Mouse (Mus musculus) brain, adult 2 months (tissue): ENCODE measurements around the gene Gm3336.

Source experiments
- DNase-seq: peaks from one replicate; pipeline ENCODE4 v3.0.0; 2011; ENCODE audit warnings: low read depth, low spot score

The Gm3336 gene

DNA sequence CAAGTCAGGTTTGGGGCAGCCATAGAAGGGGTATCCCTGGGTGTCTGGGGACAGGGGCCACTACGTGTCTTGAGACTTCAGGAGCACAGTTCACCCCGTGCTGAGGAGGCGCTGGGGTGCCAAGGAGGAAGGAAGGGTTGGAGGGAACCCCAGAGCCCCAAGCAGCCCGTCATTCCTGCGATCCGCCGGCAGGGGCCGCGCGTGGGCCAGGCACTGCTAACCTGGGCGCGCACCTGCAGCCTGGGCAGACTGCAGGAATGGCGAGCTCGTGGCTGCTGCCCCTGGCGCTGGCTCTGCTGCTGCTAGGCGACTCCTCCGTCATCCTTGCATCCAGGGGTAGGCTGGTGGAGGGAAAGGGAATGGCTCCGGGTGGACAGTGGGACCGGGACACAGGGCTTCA, at the start of gene Gm3336:
TSS of gene Gm3336 (plus strand) at position 247 of the 400 bp plus-strand sequence.
- DNase-seq, result peak; percentile 67

DNA sequence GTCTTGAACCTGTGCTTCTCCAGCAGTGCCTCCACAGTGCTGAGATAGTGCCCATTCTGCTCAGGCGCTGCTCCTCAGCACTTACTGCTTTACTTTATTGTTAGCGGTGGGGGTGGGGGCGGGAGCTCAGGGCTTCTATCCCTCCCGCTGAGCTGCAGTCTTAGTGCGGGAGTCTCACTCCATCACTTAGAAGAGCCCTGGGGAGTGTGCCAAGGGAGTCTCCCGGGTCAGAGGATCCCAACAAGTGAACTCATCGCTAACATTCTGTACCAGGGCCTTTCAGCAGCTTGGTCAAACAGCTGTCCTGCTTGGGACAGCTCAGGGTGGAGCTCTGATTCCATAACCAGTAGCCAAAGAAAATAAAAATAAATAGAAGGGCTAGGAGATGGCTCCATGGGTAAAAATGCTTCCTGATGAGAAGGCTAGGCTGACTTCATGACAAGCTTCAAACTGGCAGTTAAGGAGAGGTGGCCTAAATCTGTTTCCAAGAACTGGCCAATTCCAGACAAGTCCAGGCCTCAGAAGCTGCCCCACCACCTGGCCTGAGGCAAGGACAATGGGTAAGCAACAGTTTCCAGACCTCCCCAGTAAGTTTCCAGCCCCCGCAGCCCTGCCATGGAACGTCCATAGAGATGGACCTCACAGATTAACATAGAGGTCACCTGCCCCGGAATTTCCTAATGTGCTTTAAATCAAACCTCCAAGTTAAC, 46.6 kb upstream of the Gm3336 start:
- no peak for DNase-seq

DNA sequence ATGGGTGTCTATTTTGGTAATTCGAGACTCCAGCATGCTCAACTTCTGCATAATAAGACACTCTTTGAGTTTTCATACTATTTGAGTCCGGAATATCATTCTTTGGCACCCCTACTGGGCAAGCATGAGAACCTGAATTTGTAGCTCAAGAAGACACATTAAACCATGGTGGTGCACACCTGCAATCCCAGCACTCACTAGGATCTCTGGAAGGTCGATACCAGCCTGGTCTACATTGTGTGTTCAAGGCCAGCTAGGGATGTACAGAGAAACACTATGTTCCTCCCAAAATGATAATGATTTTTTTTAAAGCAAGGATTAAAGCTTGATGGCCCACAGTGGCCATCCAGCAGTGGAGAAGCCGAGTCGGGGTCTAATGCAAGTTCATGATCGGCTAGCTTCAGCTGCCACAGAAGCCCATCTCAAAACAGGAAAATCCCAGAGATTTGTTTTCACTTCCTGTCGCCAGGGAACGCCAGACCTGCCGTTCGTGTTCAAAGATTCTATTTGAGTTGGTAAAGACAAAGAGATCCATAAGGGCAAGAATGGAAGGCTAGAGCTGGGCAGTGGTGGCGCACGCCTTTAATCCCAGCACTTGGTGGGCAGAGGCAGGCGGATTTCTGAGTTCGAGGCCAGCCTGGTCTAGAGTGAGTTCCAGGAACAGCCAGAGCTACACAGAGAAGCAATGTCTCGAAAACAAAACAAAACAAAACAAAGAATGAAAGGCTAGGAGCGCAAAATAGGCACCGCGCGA, 45.8 kb upstream of the Gm3336 start:
- no peak for DNase-seq

DNA sequence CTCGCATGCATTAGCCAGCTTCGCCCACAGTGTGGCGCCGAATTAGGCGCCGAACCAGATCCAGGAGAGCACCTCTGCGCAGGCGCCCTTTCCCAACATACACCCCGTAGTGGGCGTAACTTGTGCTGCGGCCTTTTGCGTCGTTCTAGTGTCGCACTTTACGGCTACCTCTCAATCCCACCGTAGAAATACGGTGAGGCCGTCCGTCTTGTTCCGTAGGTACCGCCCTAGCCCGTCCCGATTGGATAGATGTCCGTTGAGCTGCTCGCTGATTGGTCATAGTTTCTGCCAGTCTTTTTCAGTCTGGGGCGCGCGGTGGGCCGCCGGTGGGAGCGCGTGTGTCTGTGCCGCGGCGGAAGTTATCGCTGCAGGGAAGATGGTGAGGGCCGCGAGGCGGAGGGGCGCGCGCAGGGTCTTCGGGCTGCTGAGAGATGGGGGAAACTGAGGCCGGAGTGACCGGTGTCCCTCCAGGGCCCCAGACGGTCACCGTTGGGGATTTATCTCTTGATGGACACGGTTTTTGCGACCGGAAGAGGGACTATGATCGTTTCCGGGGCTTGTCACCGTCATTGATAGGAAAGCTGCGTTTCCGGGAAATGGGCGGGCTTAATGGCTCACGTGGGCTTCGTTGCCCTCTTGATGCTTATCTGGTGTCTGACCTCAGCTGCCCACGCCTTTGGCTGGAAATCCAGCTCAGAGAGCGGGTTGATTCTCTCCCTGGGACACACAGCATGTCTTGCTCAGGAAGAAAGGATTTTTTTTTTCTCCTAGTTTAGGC, 45.1 kb upstream of the Gm3336 start, which contains the start of gene Lsm4:
TSS of gene Lsm4 (plus strand) at position 170 of the 778 bp plus-strand sequence.
- peak; percentile 100 for DNase-seq

DNA sequence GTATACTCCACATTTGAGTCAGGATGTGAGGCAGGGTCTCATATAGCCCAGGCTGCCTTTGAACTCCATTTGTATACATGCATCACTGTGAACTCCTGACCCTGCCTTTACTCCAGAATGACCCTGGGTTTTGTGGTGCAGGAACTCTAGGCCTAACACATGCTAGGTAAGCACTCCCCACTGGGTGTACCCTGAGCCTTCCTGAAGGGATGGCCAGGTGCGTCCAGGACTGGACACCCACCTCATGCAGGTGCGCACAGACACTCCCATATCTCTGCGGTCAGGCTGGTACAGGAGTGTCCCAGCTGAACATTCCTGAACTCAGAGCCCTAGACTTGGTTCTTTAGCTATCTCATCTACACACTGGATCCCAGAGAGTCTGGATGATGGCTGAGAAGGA, 44.2 kb upstream of the Gm3336 start:
- no peak for DNase-seq

DNA sequence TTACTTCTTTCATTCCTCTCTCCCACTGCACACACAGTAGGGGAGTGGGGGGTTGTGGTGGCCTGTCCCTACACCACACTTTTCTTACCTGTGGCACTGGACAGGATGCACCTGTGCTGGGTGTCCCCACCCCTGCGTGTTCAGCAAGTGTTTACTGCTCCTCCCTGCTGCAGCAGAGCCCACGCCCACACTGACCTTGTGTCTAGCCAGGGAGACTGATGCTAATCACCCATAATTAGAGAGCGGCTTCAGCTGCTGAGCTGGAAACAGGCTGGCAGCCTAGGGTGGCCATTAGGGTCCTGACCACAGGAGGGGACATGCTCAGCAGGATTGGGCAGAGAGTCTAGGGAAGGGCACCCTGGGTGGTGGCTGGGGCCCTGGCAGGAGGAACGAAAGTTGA, 43.6 kb upstream of the Gm3336 start:
- no peak for DNase-seq

DNA sequence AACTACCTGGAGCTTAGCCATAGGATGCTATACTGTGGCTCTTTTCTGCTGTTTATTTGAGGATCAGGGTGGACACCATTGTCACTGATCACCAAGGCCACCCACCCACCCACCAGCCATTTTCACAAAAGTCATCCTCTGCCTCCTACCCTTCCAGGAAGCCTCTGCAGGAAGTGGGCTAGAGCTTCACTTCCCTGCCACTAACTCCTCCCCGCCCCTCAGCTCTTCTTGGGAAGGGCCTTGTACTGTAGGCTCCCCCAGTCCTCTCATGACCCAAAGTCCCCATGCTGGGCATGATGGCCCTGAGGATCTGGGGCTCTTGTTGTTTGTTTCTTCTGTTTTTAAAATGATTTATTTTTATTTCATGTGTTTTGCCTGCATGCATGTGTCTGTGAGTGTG, 43.0 kb upstream of the Gm3336 start:
- no peak for DNase-seq

DNA sequence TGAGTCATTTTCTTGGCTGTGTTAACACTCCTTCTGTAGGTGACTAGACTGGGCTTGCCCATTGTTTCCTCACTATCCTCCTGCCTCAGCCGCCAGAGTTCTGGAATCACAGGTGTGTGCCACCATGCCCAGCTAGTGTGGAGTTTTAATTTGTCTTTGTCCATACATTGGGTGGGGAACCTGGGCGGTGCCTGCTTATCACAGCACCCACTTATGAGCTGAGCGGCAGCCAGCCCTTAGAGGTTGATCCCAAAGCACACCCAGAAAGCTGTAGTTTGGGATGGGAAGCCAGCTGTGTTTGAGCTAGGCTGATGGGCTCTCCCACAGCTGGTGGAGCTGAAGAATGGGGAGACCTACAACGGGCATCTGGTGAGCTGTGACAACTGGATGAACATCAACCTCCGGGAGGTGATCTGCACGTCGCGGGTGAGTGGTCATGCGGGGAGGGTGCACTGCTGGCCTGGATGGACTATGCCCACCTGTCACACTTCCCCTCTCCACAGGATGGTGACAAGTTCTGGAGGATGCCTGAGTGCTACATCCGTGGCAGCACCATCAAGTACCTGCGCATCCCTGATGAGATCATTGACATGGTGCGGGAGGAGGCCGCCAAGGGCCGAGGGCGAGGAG, 40.8 kb upstream of the Gm3336 start:
- no peak for DNase-seq

DNA sequence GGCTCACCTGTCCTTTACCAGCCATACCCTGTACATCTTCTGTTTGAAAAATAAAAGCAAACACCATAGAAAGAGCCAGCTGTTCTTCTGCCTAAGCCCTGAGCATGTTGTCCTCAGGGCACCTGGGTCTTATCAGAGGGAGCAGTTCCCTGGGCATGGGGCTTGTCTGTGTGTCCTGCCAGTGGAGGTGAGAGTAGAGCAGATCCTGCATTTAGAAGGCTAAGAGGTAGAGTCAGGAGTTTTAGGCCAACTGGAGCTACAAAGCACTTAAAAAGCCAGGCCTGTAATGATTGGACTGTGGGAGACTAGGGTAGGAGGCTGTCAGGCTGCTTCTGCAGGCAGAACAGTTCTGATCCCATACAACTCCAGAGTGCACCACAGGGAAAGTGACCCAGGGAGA, 39.7 kb upstream of the Gm3336 start:
- no peak for DNase-seq

DNA sequence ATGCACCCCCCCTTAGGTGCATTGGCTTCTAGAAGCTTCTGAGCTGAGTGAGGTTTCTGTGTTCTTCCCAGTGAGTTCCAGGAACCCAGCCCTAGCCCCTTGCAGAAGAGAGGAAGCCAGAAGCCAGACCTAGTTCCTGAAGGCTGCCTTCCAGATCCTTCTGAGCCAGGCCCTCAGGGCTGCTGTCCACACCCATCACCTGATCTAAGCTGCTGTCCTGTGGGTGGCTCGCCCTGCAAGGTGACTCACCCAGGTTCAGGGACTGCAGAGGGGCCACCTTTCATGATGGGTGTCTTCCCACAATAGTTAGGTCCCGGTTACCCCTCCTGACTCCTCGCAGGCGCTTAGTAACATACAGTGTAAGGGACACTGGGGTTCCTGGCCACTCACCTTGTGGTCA, 38.9 kb upstream of the Gm3336 start:
- no peak for DNase-seq

DNA sequence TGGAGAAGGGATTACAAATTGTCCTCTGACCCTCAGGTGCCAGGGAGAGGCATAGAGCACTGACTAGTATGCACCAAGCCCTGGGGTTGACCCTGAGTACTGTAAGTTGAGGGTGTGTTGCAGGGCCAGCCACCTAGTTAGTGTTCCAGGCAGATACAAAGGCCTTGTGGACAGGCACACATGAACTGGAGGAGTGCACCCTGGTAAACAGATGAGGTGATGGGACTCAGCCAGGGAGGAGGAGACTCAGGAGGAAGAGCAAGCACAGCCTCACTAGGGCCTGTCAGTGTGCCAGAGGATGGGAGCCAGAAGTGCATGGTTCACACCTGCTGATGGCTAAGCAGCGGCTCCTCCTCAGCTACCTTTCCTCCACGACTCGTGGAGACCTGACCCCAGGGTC, 38.3 kb upstream of the Gm3336 start:
- no peak for DNase-seq

DNA sequence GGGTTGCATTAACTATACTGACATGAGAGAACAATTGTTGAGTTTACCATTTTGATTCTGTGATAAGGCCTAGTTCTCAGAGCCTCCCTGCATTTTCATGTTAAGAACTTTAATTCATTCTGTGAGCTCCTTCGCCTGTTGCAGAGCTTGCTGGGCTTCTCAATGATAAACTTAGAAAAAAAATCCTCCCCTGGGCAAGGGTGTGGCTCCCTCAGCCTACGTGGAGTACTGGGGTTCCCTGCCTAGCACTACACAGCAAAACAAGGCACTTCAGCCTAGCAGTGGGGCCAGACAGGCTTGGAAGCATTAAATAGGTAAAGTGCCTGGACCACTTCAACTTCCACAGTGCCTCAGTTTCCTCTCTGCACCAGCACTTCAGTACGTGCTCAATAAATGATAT, 36.9 kb upstream of the Gm3336 start:
- DNase-seq, result no peak

DNA sequence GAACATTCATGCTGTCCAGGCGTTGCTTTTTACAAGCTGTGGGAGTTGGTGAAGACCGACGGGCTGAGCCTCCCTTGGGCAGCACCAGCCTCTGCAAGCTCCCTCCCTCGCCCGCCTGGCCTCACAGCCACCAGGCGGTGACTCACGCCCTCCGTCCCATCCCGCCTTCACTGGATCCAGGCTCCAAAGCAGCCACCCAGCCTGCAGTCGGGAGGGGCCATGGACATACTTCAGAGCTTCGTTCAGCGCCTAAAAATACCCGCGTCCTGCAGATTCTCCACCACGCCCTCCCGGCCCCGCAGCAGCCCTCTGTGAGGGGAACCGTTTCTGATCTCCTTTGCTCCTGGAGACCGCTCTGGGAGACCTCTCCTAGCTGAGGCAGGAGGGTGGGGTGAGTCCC, 36.1 kb upstream of the Gm3336 start:
- DNase-seq, result peak; percentile 84

DNA sequence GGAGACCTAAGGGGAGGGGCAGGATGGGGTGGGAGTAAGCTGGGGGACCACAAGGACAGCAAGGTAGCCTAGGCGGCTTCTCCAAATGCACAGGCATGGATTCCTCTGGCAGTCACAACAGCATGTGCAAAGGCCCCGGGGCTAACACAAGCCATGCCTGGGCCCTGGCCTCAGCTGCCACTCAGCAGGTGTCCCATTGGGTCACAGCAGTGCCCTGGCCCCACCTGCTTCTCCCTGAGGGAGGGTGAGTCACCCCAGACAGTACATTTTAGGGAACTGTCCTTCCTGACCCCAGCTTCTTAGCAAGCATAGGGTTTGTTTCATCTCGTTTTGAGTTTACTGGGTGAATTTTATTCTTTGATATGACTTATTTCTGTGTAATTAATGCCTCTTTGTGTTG, 35.7 kb upstream of the Gm3336 start:
- no peak for DNase-seq

DNA sequence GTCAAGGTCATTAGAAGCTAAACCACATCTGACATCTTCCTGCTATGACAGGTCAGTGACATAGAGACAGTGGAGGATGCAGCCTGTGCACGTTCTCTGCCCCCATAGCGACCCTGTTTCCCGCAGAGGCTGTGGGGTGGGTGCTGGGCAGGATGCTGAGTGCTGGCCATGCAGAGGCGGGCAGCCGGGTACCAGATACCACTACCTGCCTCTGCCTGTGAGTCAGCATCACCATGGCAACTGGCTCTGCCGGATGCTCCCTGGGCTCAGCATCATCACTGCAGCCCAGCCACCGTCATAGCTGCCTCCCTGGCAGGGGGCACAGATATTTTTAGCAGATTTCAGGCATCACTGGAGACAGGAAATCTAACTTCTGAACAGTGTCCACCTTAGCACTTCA, 34.1 kb upstream of the Gm3336 start:
- peak; percentile 96 for DNase-seq

DNA sequence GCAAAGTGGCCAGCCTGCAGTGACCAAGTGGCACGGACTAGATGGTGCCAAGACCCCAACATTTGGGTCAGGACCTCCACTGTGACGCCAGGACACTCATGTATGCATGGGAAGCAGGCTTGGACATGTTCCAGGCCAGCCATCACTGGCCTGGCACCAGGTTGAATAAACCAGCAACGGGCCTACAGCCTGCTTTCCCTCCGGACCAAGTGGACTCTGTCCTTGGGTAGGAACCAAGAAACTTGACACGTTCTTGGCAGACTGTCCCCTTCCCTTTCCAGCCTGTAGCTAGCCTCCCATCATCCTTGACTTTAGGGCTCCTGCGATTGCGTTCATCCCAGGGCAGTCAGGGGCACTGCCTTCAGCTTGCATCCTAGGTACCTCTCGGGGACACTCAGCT, 30.8 kb upstream of the Gm3336 start:
- DNase-seq, result no peak

DNA sequence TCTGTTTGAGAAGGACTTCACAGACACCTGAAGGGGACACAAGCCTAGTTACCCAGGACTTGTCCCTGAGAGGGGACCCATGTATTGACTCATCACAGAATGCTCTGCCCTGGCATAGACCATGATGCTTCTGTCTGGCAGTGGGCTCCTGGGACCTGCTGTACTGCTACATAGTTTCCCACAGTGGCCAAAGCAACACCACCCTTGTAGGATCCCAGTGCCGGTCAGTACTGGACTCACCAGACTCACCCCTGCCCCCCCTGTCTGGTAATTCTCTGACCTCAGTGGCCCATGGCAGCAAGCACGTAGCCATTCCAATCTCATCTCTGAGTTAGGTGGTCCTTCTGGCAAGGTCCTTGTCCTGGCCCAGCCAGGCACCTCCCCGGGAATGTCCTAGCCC, 30.2 kb upstream of the Gm3336 start:
- no peak for DNase-seq

DNA sequence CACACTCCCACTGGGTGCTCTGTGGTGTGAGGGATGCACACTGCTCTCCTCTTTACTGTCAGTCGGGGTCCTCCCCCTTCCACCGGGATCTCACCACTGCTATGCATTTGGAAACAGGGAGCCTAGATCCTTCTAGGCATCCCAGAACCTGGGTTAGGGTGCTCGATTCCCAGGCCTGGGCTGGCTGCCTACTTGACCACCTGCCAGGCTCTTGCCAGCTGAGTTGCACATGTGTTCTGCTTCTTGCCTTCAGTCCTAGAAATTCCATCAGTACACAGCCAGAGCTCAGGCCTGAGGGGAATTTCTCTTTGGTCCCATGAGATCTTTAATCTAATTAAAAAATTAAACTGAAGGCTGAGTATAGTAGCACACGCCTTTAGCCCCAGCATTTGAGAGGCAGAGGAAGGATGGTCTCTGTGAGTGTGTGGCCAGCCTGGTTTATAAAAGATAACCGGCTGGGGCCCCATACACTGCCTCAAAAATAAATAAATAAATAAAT, 28.4 kb upstream of the Gm3336 start:
- no peak for DNase-seq

DNA sequence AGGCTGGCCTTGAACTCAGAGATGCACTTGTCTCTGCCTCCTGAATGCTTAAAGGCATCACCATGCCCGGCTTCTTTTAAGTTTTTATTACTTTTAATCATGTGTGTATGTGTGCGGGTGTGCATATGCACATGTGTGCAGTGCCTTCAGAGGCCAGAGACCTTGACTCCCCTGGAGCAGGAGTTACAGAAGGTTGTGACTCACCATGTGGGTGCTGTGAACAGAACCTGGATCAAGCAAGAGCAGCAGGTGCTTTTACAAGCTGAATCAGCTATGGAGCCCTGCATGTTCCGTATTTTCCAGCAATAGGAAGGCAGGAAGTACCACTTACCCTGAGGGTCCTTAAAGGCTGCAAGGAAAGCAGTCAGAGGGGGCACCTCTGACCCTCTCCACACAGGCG, 27.1 kb upstream of the Gm3336 start:
- no peak for DNase-seq

DNA sequence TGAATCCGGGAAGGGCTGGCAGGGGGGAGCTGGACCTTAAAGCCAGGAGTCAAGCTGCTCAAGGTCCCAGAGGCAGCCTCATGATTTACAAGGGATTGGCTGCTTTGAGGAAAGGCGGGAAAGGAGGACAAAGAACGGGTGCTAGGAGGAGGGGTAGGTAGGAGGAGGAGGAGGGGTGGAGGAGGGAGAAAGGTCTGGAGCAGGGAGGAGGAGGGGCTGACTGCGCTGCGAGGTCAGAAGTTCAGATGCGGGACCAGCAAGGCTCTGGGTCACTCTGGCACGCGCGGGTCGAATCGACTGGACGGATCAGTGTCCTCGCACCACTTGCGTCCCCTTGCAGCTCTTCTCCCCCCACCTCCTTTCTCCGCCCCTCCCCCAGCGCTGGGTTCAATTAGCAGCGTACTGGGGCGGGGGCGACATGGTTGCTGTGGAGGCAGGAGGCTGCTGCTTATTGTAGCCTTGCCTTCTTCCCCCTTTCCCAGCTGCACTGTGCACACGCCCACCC, 26.6 kb upstream of the Gm3336 start:
- DNase-seq, result no peak

DNA sequence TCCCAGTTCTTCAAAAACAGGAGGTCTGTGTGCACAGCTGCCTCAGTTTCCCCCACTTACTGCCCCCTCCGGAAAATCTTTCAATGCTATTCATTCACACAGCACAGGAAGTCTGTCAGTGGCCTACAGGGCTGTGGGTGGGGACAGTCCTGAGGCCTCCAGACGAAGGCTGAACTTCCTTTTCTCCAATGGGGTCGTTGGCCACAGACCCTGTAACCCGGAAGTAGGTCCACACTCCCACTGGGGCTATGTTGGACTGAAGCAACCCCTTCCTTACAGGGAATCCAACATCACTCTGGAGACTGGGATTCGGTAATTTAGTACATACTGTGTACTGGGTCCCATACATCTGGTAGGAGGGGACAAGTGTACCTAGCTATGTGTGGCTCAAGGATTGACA, 24.7 kb upstream of the Gm3336 start:
- DNase-seq, result no peak
